Mouse (Mus musculus) hindbrain, embryonic 10.5 days (tissue): ENCODE results near the gene Rbms3. TPM values are rescaled to one million over a fixed set of nuclear protein-coding genes. Genes with fewer than 3 reads are reported as not detected.

Experiments
- DNase-seq: peaks from one replicate; pipeline ENCODE4 v3.0.0-alpha.2; 2017; ENCODE audit warnings: low spot score
- H3K27ac ChIP-seq: fragments of 300-500 bp; sonication (generic); 2 replicates; pipeline ENCODE4 v1.5.1; 2016; ENCODE audit warnings: mild to moderate bottlenecking, moderate library complexity
- H3K27me3 ChIP-seq: fragments of 300-500 bp; sonication (generic); 2 replicates; pipeline ENCODE4 v1.6.1; 2016; ENCODE audit warnings: mild to moderate bottlenecking; ENCODE audit not compliant: poor library complexity, insufficient read depth, severe bottlenecking
- H3K36me3 ChIP-seq: fragments of 300-500 bp; sonication (generic); 2 replicates; pipeline ENCODE4 v1.6.1; 2016; ENCODE audit warnings: mild to moderate bottlenecking, moderate library complexity
- H3K4me1 ChIP-seq: fragments of 300-500 bp; sonication (generic); replicated peaks from 2 replicates; pipeline ENCODE4 v1.6.1; 2016; ENCODE audit warnings: mild to moderate bottlenecking
- H3K4me3 ChIP-seq: fragments of 300-500 bp; sonication (generic); 2 replicates; pipeline ENCODE4 v1.5.1; 2016; ENCODE audit warnings: mild to moderate bottlenecking, moderate library complexity
- H3K9me3 ChIP-seq: fragments of 300-500 bp; sonication (generic); 2 replicates; pipeline ENCODE4 v1.6.1; 2016; ENCODE audit warnings: mild to moderate bottlenecking, moderate library complexity
- WGBS: fragments of 180-500 bp; shearing (Covaris S2); methylation state at CpG from one replicate; pipeline ENCODE4 v1.1.7; 2016; 5-methylcytosine and 5-hydroxymethylcytosine counted together
- polyA plus RNA-seq: library from polyadenylated mRNA; unstranded; fragments of >200 nt; fragmentation: Nextera tagmentation; extraction: Ambion mirVana; gene quantifications from 2 replicates; pipeline ENCODE4 v1.2.1, GENCODE M21; 2016

The Rbms3 gene
- polyA plus RNA-seq, 1 experiment from 2014 or later, result 22.1 TPM

DNA sequence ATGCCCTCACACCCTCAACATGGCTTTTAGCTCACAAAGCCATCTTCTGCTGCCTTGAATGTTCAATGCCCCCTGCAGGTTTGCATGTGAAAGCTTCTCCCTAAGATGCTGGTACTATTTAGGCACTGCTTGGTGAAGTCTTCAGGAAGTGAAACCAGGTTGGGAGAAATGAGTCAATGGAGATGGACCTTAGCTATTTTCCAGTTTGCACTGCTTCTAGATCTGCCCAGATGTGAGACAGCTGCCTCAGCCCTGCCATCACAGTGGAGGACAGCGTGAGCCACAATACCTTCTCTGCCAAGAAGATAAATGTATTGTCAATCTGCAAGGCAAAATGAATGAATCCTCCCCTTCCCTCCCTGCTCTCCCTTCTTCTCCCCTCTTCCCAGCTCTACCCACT is 599.8 kb downstream of the Rbms3 start:
- Histone ChIP-seq H3K4me3 (no peak overlapping the region), H3K4me1 (0 out of 2 replicates have a peak, but pooled peaks cover 2% of the 10 kb centered on the region), H3K27ac (no peak overlapping the region), H3K27me3 (no peaks in the 10 kb centered on the region), H3K36me3 (no peaks in the 10 kb centered on the region), H3K9me3 (no peaks in the 10 kb centered on the region)
- no peak for DNase-seq
- 67% methylated on average over 1 of the region's 1 CpGs for WGBS

GRCm38 (mm10) chr9:117028586-117028985 is 601.1 kb downstream of the Rbms3 start:
- Histone ChIP-seq H3K27me3 (no peaks in the 10 kb centered on the region), H3K4me1 (0 out of 2 replicates have a peak, but pooled peaks cover 2% of the 10 kb centered on the region), H3K4me3 (no peak overlapping the region), H3K9me3 (no peaks in the 10 kb centered on the region), H3K27ac (no peak overlapping the region), H3K36me3 (no peaks in the 10 kb centered on the region)
- WGBS, result 91% methylated on average over 4 of the region's 4 CpGs
- DNase-seq, result no peak

GRCm38 (mm10) chr9:117022086-117022485 is 607.6 kb downstream of the Rbms3 start:
- DNase-seq, result no peak
- no peaks in the 10 kb centered on the region for H3K27me3 ChIP-seq
- no peaks in the 10 kb centered on the region for H3K9me3 ChIP-seq
- 90% methylated on average over 6 of the region's 6 CpGs for WGBS
- peaks cover 18% of the 10 kb centered on the region for H3K4me1 ChIP-seq
- no peak overlapping the region for H3K4me3 ChIP-seq
- no peaks in the 10 kb centered on the region for H3K36me3 ChIP-seq
- H3K27ac ChIP-seq, result no peak overlapping the region

DNA sequence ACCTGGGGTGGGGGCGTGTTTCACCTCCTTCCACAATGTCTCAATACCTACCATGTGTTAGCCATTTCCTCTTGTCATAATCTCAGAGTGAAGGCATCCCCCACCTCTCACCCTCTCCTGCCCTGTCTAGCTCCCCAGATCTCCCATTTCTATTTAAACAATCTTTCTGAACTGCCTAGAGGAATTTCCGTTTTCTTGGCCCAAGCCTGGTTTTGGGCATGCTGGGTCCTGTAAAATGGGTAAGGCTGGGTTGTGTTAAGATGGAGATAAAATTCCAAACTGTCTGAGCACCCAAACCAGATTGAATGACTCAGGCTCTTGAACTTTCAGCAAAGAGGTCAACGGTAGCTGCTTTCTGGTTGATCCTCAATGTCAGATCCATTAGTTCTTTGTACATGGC is 608.2 kb downstream of the Rbms3 start:
- Histone ChIP-seq H3K36me3 (no peaks in the 10 kb centered on the region), H3K27me3 (no peaks in the 10 kb centered on the region), H3K27ac (no peak overlapping the region), H3K4me1 (peaks cover 21% of the 10 kb centered on the region), H3K9me3 (no peaks in the 10 kb centered on the region), H3K4me3 (no peak overlapping the region)
- WGBS, result 74% methylated on average over 3 of the region's 3 CpGs
- no peak for DNase-seq

- H3K4me1 ChIP-seq, result peaks cover 21% of the 10 kb centered on the region
- no peaks in the 10 kb centered on the region for H3K36me3 ChIP-seq
- 89% methylated on average over 2 of the region's 2 CpGs for WGBS
- H3K9me3 ChIP-seq, result no peaks in the 10 kb centered on the region
- H3K27ac ChIP-seq, result no peak overlapping the region
- no peak overlapping the region for H3K4me3 ChIP-seq
- no peaks in the 10 kb centered on the region for H3K27me3 ChIP-seq
- DNase-seq, result no peak
These were observed 609.5 kb downstream of the Rbms3 start for GRCm38 (mm10) chr9:117020216-117020615.

- H3K27me3 ChIP-seq, result no peaks in the 10 kb centered on the region
- no peaks in the 10 kb centered on the region for H3K36me3 ChIP-seq
- no peak overlapping the region for H3K4me3 ChIP-seq
- H3K9me3 ChIP-seq, result no peaks in the 10 kb centered on the region
- DNase-seq, result peak; percentile 74
- H3K4me1 ChIP-seq, result peaks cover 21% of the 10 kb centered on the region
- WGBS, result 2% methylated on average over 2 of the region's 2 CpGs
- H3K27ac ChIP-seq, result peak overlapping the region; percentile 78
These were observed 611.0 kb downstream of the Rbms3 start for GRCm38 (mm10) chr9:117018741-117019163.

DNA sequence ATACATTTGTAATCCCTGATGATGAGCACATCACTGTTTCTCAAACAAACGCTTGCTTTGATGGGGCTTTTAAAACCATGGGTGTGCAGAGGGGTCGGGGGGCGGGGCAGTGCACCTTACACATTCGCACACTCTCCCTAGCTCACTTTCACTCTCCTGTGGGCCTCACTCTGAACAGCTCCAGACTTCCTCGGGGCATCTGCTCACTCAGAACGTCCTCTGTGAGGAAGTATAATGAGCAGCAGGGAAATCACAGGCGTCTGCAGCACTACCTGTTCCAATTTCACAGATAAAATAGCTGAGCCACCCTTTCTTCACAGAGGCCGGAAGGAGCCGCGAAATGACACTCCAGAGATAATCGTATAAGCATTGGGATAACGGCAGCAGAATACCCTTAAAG is 611.4 kb downstream of the Rbms3 start:
- Histone ChIP-seq H3K36me3 (no peaks in the 10 kb centered on the region), H3K4me1 (peaks cover 21% of the 10 kb centered on the region), H3K9me3 (no peaks in the 10 kb centered on the region), H3K27me3 (no peaks in the 10 kb centered on the region), H3K4me3 (no peak overlapping the region), H3K27ac (peak overlapping the region; percentile 78)
- DNase-seq, result peak; percentile 11
- WGBS, result 53% methylated on average over 12 of the region's 12 CpGs

DNA sequence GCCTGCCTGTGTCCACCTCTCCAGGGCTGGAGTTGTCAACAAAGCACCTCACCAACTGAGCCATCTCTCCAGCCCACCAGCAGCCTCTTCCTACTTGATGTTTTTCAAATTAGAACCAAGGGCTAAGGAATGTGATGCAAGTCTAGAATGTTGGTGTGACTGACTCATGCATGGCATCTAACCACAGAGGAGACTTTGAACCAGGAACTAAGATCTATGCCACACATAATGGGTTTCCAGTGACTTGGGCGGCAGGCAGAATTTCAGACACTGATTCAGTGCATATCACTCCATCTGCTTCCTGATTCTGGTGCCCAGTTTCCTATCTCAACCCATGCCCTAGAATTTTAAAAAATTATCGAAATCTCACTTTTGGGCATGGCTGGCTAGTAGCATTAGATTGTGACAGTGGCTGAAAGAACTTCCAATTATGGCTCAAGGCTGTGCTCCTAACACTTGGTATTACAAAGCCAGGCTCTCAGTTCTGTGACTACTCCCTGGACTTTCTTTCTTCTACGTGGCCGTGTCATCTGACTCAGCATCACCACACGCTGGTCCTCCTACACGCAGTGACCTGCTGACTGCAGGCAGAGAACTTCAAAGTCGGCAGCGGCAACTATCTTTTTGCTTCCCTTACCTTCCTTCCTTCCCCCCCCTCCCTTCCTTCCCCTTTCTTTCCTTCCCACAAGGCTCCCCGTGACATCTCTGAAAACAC is 613.0 kb downstream of the Rbms3 start:
- H3K4me3 ChIP-seq, result no peak overlapping the region
- peaks cover 21% of the 10 kb centered on the region for H3K4me1 ChIP-seq
- WGBS, result 82% methylated on average over 9 of the region's 9 CpGs
- no peaks in the 10 kb centered on the region for H3K36me3 ChIP-seq
- peak overlapping the region; percentile 29; the same call in 1 of the 2 replicates for H3K27ac ChIP-seq
- no peak for DNase-seq
- H3K9me3 ChIP-seq, result no peaks in the 10 kb centered on the region
- H3K27me3 ChIP-seq, result no peaks in the 10 kb centered on the region

- H3K27ac ChIP-seq, result no peak overlapping the region
- no peak overlapping the region for H3K4me3 ChIP-seq
- 84% methylated on average over 3 of the region's 3 CpGs for WGBS
- no peak for DNase-seq
- no peaks in the 10 kb centered on the region for H3K36me3 ChIP-seq
- peaks cover 11% of the 10 kb centered on the region for H3K4me1 ChIP-seq
- H3K9me3 ChIP-seq, result no peaks in the 10 kb centered on the region
- no peaks in the 10 kb centered on the region for H3K27me3 ChIP-seq
These were observed 616.3 kb downstream of the Rbms3 start for GRCm38 (mm10) chr9:117013386-117013785.

- H3K27ac ChIP-seq, result no peak overlapping the region
- H3K4me1 ChIP-seq, result no peaks in the 10 kb centered on the region
- no peak overlapping the region for H3K4me3 ChIP-seq
- H3K36me3 ChIP-seq, result no peaks in the 10 kb centered on the region
- WGBS, result 91% methylated on average over 3 of the region's 3 CpGs
- no peak for DNase-seq
- H3K9me3 ChIP-seq, result no peaks in the 10 kb centered on the region
- H3K27me3 ChIP-seq, result no peaks in the 10 kb centered on the region
These were observed 618.9 kb downstream of the Rbms3 start for GRCm38 (mm10) chr9:117010801-117011200.

DNA sequence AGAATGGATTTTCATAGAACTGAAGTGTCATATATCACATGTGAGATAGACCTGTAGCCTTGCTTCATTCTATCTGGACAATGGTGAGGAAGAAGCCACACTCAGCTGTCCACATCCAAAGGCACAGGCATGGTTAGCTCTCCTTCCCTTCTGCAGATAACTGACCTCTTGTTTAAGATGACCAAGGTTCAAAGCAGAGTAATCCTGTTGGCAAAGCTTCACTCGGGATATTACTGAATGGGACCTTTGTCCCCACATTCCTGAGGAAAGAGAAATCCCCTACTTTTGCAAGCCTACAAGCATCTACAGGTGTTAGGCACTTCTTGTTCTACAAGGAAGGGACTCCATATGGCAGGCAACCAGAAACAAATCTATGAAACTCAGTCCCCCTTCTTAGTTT is 621.5 kb downstream of the Rbms3 start:
- no peak overlapping the region for H3K4me3 ChIP-seq
- H3K4me1 ChIP-seq, result no peaks in the 10 kb centered on the region
- H3K9me3 ChIP-seq, result no peaks in the 10 kb centered on the region
- no peaks in the 10 kb centered on the region for H3K27me3 ChIP-seq
- H3K36me3 ChIP-seq, result no peaks in the 10 kb centered on the region
- no peak overlapping the region for H3K27ac ChIP-seq
- DNase-seq, result no peak
- WGBS, result 63% methylated on average over 1 of the region's 1 CpGs

- 85% methylated on average over 2 of the region's 2 CpGs for WGBS
- Histone ChIP-seq H3K27ac (no peak overlapping the region), H3K4me3 (no peak overlapping the region), H3K36me3 (no peaks in the 10 kb centered on the region), H3K4me1 (no peaks in the 10 kb centered on the region), H3K27me3 (no peaks in the 10 kb centered on the region), H3K9me3 (no peaks in the 10 kb centered on the region)
- no peak for DNase-seq
These were observed 627.6 kb downstream of the Rbms3 start for GRCm38 (mm10) chr9:117002083-117002482.

DNA sequence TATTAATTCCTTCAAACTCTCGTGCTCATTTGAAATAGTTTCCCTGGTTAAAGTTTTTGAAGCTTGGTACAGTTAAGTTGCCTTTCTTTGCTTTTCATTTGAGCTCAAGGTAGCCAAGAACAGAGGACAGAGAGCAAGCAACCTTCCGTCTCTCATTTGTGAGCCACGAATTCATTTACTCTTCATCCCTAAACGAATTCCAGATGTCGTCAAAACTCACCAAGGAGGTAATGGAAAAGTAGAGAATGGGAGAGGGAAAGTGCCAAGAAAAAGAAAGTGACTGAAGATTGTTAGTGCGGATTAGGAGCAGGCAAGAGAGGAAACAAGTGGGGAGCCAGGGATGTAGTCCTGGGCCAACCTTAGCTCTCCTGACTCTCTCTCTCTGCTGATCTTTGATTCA is 630.5 kb downstream of the Rbms3 start:
- Histone ChIP-seq H3K36me3 (no peaks in the 10 kb centered on the region), H3K27me3 (no peaks in the 10 kb centered on the region), H3K9me3 (no peaks in the 10 kb centered on the region), H3K4me1 (no peaks in the 10 kb centered on the region), H3K27ac (no peak overlapping the region), H3K4me3 (no peak overlapping the region)
- no peak for DNase-seq
- WGBS, result 76% methylated on average over 6 of the region's 6 CpGs

DNA sequence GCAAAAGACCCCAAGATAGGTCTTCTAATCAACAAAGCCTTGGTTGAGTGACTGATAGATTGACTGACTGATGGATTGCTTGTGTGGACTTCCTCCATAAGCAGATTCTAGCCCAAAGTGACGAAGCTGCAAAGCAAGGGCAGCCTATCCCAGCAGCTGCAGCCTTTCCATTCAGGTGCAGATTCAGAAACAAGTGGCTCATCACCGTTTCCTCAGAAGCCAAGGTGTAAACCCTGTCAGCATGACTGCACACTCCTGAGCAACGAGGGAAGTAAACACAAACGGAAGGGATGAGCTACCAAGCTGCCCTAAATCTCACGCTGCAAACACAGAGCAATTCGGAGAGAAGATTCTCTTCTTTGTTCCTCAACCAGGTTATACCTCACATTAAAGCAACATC is 639.4 kb downstream of the Rbms3 start:
- H3K36me3 ChIP-seq, result no peaks in the 10 kb centered on the region
- no peaks in the 10 kb centered on the region for H3K9me3 ChIP-seq
- no peak overlapping the region for H3K27ac ChIP-seq
- H3K27me3 ChIP-seq, result no peaks in the 10 kb centered on the region
- H3K4me1 ChIP-seq, result no peaks in the 10 kb centered on the region
- H3K4me3 ChIP-seq, result no peak overlapping the region
- no peak for DNase-seq
- 77% methylated on average over 6 of the region's 6 CpGs for WGBS
